Mouse (Mus musculus) kidney, adult 2 months (tissue): ENCODE measurements at regions not wholly inside any gene's neighbourhood (a gene's known extent, or its start where the extent isn't known, plus 50 kb on each side); places are given as distances from the start of the nearest gene placed in this dataset.

Experiments used
- DNase-seq: peaks from one replicate; pipeline ENCODE4 v3.0.0; 2021
- H3K27ac ChIP-seq: fragments of 200-500 bp; 2 replicates; pipeline ENCODE4 v1.5.1; 2012; ENCODE audit warnings: low read depth, low read length, control low read depth, inconsistent platforms; ENCODE audit not compliant: insufficient read depth
- H3K27me3 ChIP-seq: fragments of 200-500 bp; replicated peaks from 2 replicates; pipeline ENCODE4 v1.6.1; 2012; ENCODE audit warnings: mild to moderate bottlenecking, moderate library complexity, low read length, inconsistent platforms; ENCODE audit not compliant: control insufficient read depth, insufficient read depth
- H3K36me3 ChIP-seq: fragments of 200-500 bp; 2 replicates; pipeline ENCODE4 v1.6.1; 2012; ENCODE audit warnings: mild to moderate bottlenecking, moderate library complexity, low read length, inconsistent platforms; ENCODE audit not compliant: control insufficient read depth, insufficient read depth
- H3K4me1 ChIP-seq: fragments of 200-500 bp; 2 replicates; pipeline ENCODE4 v1.6.1; 2011; ENCODE audit warnings: low read length; ENCODE audit not compliant: control insufficient read depth, insufficient read depth
- H3K4me3 ChIP-seq: fragments of 200-500 bp; 2 replicates; pipeline ENCODE4 v1.5.1; 2011; ENCODE audit warnings: mild to moderate bottlenecking, low read depth, low read length, control low read depth; ENCODE audit not compliant: insufficient read depth
- CTCF ChIP-seq: fragments of 200-500 bp; conservative IDR thresholded peaks from 2 replicates; pipeline ENCODE4 v1.5.1; 2011; ENCODE audit warnings: low read depth, mild to moderate bottlenecking, control low read depth, low read length, moderate library complexity, mixed read lengths; ENCODE audit not compliant: insufficient read depth, insufficient read length
- POLR2A ChIP-seq: fragments of 200-500 bp; IDR thresholded peaks from one replicate; pipeline ENCODE4 v1.6.1; 2011; ENCODE audit warnings: low read depth, low read length, control low read depth
- WGBS: fragments of 180-500 bp; shearing (Covaris S2); methylation state at CpG from one replicate; pipeline ENCODE4 v1.1.7; 2018; 5-methylcytosine and 5-hydroxymethylcytosine counted together

DNA sequence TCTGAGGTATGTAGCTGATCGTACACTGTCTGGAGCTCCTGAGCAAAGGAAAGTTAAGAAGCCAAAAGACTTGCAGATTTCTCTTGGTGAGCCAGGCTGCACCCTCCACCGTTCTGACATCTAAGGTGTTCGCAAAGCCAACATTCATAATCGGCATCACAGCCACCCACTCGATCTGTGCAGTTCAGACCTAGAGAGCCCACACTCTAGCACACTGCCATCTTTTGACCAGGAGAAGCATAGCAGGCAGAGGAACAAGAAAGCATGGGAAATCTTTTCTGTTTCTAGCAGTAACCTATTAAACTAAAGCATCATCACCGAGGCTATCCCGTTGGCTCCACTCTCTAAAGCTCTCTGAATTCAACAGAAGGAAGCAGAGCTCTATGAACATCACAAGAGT, 59.2 kb downstream of the Areg start:
- TF ChIP-seq POLR2A (no peak), CTCF (peak; percentile 63)
- H3K4me1 ChIP-seq, result no peaks in the 10 kb centered on the region
- no peak overlapping the region for H3K27ac ChIP-seq
- no peaks in the 10 kb centered on the region for H3K36me3 ChIP-seq
- WGBS, result 33% methylated on average over 7 of the region's 7 CpGs
- H3K27me3 ChIP-seq, result no peaks in the 10 kb centered on the region
- DNase-seq, result peak; percentile 23
- no peak overlapping the region for H3K4me3 ChIP-seq

DNA sequence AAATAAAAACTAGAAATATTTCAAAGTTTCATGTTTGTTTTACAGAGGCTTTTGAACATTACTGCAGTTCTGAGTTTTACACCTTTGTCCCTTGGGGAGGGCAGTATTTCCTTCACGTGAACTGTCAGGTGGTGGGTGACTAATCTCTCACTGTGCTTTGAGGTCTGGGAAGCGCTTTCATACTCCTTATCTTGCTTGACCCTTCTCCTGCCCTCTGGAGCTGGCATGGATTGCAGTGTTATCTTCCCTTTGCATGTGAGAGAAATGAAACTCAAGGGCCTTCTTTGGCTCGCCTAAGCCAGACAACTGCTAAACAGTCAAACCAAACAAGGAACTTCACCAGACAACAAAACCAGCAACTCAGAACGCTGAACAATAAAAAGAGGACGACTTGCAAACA, 61.0 kb downstream of the Areg start:
- H3K4me1 ChIP-seq, result peaks cover 2% of the 10 kb centered on the region; the same call in 1 of the 2 replicates
- 49% methylated on average over 5 of the region's 5 CpGs for WGBS
- DNase-seq, result peak; percentile 27
- no peak overlapping the region for H3K4me3 ChIP-seq
- no peaks in the 10 kb centered on the region for H3K27me3 ChIP-seq
- H3K27ac ChIP-seq, result no peak overlapping the region
- H3K36me3 ChIP-seq, result no peaks in the 10 kb centered on the region
- TF ChIP-seq CTCF (no peak), POLR2A (no peak)

DNA sequence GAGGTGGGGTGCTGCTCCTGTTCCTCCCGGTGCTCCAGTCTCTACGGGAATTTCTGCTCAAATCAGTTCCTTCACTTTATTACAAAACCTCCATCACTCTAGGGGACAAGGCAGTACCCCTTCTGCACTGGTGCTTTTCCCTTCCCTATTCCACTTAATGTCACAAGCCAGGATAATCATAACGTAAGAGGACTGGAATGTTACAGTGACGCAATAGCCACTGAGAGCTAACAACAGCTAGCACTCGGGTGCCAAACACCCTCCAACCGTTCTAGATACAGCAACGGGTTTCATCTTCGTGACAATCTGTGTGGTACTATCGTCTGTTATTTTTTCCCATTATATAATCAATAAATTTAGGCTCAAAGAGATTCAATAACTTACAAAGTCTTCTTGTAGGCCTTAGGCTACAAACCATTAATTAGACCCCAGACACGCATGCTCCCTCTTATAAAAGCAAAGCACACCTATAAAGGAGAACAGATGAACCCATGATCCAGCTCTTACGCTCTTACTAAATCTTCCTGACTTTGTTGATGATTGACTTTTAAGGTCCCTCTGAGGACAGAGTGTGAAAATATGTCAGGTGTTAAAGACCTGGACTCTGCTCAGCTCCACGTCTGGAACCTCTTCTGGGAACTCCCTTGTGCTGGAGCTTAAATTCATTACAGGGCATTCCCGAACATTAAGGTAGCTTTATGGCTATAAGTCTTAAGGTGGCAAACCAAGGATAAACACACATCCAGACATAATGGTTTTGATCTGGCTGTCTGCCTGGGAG, 65.0 kb downstream of the Areg start:
- WGBS, result 61% methylated on average over 13 of the region's 13 CpGs
- Histone ChIP-seq H3K4me3 (no peak overlapping the region), H3K4me1 (peaks cover 2% of the 10 kb centered on the region; the same call in 1 of the 2 replicates), H3K27me3 (no peaks in the 10 kb centered on the region), H3K27ac (no peak overlapping the region), H3K36me3 (no peaks in the 10 kb centered on the region)
- DNase-seq, result peak; percentile 86
- TF ChIP-seq POLR2A, result no peak
- TF ChIP-seq CTCF, result no peak

DNA sequence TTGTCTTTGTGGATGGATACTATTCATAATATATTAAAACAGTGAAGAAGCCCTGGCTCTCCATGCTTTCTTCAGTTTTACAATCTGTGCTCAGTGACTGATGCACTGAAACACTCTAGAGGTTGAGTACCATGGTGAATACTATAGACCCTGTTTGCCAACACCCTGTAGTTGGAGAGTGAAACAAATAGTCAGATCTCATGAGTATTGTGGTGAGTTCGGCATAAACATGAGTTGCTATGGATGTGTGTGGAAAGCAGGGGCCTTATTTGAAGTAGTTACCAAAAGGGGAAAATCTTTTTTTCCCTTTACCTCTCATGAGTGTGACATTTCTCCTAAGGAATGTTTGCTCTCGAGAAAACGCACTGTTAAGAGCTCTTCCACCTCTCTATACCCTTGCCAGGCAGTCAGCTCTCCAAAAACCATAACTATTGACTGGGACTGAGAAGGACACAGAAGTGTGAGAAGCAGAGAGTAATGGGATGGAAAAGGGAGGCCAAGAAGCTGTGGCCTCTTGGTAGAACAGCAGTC, 66.0 kb downstream of the Areg start:
- Histone ChIP-seq H3K4me1 (peaks cover 2% of the 10 kb centered on the region; the same call in 1 of the 2 replicates), H3K27me3 (no peaks in the 10 kb centered on the region), H3K36me3 (no peaks in the 10 kb centered on the region), H3K4me3 (no peak overlapping the region), H3K27ac (no peak overlapping the region)
- DNase-seq, result no peak
- no peak for TF ChIP-seq POLR2A
- TF ChIP-seq CTCF, result no peak
- WGBS, result 80% methylated on average over 3 of the region's 3 CpGs

DNA sequence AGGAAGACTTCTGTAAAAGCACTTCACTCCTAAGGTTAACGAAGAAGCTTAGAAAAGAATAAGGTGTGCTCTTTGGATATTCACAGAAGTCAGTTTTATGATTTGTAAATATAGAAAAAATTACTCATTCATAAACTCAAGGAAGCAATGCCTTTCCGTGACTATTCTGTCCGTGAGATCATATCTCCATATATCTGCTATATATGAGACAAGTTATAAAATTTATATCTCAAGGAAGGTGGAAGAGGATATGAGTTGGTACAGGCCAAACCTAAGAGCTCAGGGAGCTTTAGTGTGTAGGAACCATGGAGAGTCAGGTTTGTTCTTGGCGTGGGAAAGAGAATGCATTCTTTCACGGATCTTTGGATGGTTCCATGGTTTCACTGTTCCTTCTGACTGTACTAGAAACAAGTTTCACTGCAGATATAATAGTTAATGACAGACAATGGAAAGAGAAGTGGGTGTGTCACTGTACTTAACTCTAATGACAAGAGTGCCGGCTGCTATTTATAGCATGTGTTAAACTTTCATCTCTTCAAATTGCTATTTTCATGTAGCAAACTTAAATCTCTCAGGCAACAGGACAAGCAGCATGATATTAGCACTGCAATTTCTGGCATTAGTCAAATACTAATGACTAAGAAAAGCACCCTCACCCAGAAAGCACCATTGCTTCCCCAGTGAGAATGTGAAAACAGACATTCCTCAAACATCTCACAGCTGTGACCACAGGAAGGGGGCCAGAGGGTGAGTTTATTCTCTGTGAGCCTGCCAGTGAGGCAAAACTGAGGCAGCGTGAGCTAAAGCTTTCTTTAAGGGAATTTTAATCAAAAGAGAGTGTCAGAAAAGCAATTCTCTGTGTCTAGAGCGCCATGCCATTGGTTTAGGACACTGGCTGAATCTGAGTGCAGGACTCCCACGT, 67.4 kb downstream of the Areg start:
- WGBS, result 72% methylated on average over 9 of the region's 9 CpGs
- no peaks in the 10 kb centered on the region for H3K36me3 ChIP-seq
- no peak overlapping the region for H3K27ac ChIP-seq
- no peak overlapping the region for H3K4me3 ChIP-seq
- TF ChIP-seq CTCF (no peak), POLR2A (no peak)
- peaks cover 2% of the 10 kb centered on the region; the same call in 1 of the 2 replicates for H3K4me1 ChIP-seq
- no peaks in the 10 kb centered on the region for H3K27me3 ChIP-seq
- no peak for DNase-seq

DNA sequence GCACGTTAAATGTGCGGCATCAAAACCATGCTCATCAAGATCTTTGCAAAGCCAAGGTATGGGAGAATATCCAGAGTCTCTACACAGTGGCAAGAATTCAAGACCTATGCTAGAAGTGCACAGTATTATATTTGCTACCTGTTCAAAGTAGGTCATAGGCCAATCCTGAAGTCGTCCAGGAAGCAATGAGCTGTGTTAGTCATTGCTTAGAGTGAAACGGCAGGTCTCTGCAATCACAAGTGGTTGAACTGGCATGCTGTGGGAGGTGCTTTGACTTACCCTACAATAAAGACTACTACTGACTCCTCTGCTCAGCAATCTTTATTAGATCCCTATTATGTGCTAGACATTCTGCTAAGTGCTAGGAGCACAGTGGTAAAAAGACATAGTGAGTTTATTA, 80.8 kb downstream of the Areg start:
- no peaks in the 10 kb centered on the region for H3K36me3 ChIP-seq
- TF ChIP-seq CTCF, result no peak
- DNase-seq, result no peak
- no peaks in the 10 kb centered on the region for H3K4me1 ChIP-seq
- H3K27me3 ChIP-seq, result no peaks in the 10 kb centered on the region
- no peak overlapping the region for H3K4me3 ChIP-seq
- 66% methylated on average over 4 of the region's 4 CpGs for WGBS
- H3K27ac ChIP-seq, result no peak overlapping the region

DNA sequence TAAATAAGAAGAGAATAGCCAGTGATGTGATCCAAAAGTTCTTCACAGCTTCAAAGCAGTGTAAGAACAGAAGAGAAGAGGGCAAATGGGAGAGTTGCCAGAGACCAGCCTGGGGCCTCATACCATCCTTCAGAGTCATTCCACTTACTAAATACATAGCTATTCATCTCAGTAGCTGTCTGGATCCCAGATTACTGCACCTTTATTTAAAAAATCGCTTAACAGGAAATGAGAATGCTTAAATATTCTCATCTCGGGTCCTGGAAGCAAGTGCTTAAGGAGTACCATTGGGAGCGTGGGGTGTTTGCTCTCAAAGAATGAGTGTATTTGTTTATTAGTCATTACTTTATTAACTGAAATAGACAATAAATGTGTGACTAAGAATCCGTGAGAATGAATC, 102.3 kb downstream of the Areg start:
- TF ChIP-seq POLR2A (no peak), CTCF (no peak)
- Histone ChIP-seq H3K4me1 (no peaks in the 10 kb centered on the region), H3K4me3 (no peak overlapping the region), H3K36me3 (no peaks in the 10 kb centered on the region), H3K27me3 (no peaks in the 10 kb centered on the region), H3K27ac (no peak overlapping the region)
- no peak for DNase-seq
- WGBS, result 62% methylated on average over 4 of the region's 4 CpGs
